14 mouse cellular contexts compared by ENCODE assay signal in the genomic region with DNA sequence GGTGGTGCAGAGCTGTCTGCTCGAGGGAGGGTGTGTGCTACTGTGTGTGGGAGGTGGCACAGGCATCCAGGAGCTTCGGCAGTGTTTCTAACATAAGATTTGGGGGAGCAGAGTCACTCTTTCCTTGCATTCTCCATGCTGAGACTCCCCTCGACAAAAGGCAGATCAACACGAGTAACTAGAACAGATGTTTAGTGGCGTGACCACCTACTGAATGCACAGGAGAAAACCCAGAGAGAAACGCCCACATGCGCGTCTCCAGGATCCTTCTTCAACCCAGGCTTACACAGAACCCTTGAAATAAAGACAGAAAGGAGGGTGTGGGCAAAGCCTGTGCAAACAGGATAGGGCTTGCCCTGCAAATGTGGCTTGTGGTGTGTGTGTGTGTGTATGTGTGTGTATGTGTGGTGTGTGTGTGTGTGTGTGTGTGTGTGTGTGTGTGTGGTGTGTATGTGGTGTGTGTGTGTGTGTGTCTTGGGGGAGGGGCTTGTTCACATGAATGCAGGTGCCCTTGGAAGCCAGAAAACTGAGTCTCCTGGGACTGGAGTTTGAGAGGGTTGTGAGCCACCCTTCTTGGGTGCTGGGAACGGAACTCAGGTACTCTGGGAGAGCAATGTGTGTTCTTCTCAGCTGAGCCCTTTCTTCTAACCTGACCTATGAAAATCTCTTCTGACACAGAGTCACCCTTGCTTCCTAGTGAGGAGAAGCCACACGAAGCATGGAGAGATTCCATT. TPM values are rescaled to one million over a fixed set of nuclear protein-coding genes. Genes with fewer than 3 reads are reported as not detected.
DNase-seq lines count a peak whose midpoint lies in the region; ATAC-seq lines count a peak whose summit lies in the region.
"Had no signal": no experiment of that assay in that cellular context is flagged by ENCODE, and none has a peak within 500 bp of the region (broad histone marks: within the 10 kb centered on the region; RNA-seq: fewer than 3 reads in every experiment).

No protein-coding gene starts in this region.

- WGBS in stomach, embryonic 16.5 days: 64% methylated on average over 10 of the region's 10 CpGs
- 74% methylated on average over 10 of the region's 10 CpGs for WGBS in forebrain, embryonic 16.5 days
- 61% methylated on average over 10 of the region's 10 CpGs for WGBS in midbrain, embryonic 16.5 days

- peaks cover 7% of the 10 kb centered on the region for H3K4me1 ChIP-seq in stomach, embryonic 16.5 days (ENCODE audit: control insufficient read depth, insufficient read depth, low read length)
- peaks cover 7% of the 10 kb centered on the region for H3K4me1 ChIP-seq in forebrain, embryonic 16.5 days (replicated peaks; ENCODE audit: control insufficient read depth, insufficient read depth, low read length)
- H3K4me1 ChIP-seq in midbrain, embryonic 16.5 days (ENCODE audit: control insufficient read depth, insufficient read depth, low read length): peaks cover 3% of the 10 kb centered on the region; the same call in 1 of the 2 replicates

- no peak overlapping the region for H3K9ac ChIP-seq in stomach, embryonic 16.5 days (ENCODE audit: low read length)
- no peak overlapping the region for H3K9ac ChIP-seq in forebrain, embryonic 16.5 days (replicated peaks; ENCODE audit: low read depth, low read length)
- H3K9ac ChIP-seq in midbrain, embryonic 16.5 days (ENCODE audit: low read depth, low read length): no peak overlapping the region
- H3K9ac ChIP-seq: neural tube, embryonic 13.5 days had no signal

- 0 out of 2 replicates have a peak overlapping the region, but pooled peaks have one; percentile 10 for H3K27ac ChIP-seq in stomach, embryonic 16.5 days (ENCODE audit: low read length)
- no peak overlapping the region for H3K27ac ChIP-seq in forebrain, embryonic 16.5 days (ENCODE audit: low read length)
- H3K27ac ChIP-seq in midbrain, embryonic 16.5 days (ENCODE audit: low read length): no peak overlapping the region

- ATAC-seq in stomach, embryonic 16.5 days (ENCODE audit: insufficient read depth, low FRiP score): 0 out of 2 replicates have a peak, but pooled peaks have one; percentile 23
- no peak for ATAC-seq in forebrain, embryonic 16.5 days
- ATAC-seq in midbrain, embryonic 16.5 days: no peak

- no peaks in the 10 kb centered on the region for H3K9me3 ChIP-seq in stomach, embryonic 16.5 days (replicated peaks; ENCODE audit: control insufficient read depth, low read length)
- H3K9me3 ChIP-seq in forebrain, embryonic 16.5 days (ENCODE audit: control insufficient read depth, low read length): no peaks in the 10 kb centered on the region
- H3K9me3 ChIP-seq in midbrain, embryonic 16.5 days (replicated peaks; ENCODE audit: control insufficient read depth, low read length, poor library complexity, severe bottlenecking): no peaks in the 10 kb centered on the region
- H3K9me3 ChIP-seq: forebrain, embryonic 10.5 days; neural tube, embryonic 13.5 days had no signal

- no peaks in the 10 kb centered on the region for H3K27me3 ChIP-seq in stomach, embryonic 16.5 days (ENCODE audit: control insufficient read depth, insufficient read depth, low read length)
- H3K27me3 ChIP-seq in forebrain, embryonic 16.5 days (replicated peaks; ENCODE audit: control insufficient read depth, insufficient read depth, low read length): no peaks in the 10 kb centered on the region
- no peaks in the 10 kb centered on the region for H3K27me3 ChIP-seq in midbrain, embryonic 16.5 days (ENCODE audit: control insufficient read depth, insufficient read depth, low read depth, low read length)
- H3K27me3 ChIP-seq: neural tube, embryonic 13.5 days had no signal

- no peaks in the 10 kb centered on the region for H3K36me3 ChIP-seq in stomach, embryonic 16.5 days (ENCODE audit: control insufficient read depth, insufficient read depth, low read length)
- H3K36me3 ChIP-seq in forebrain, embryonic 16.5 days (ENCODE audit: control insufficient read depth, insufficient read depth): no peaks in the 10 kb centered on the region
- no peaks in the 10 kb centered on the region for H3K36me3 ChIP-seq in midbrain, embryonic 16.5 days (ENCODE audit: control insufficient read depth, insufficient read depth, low read length)
- H3K36me3 ChIP-seq: forebrain, embryonic 10.5 days; neural tube, embryonic 13.5 days had no signal

- no peak overlapping the region for H3K4me2 ChIP-seq in stomach, embryonic 16.5 days (ENCODE audit: low read depth, low read length)
- no peak overlapping the region for H3K4me2 ChIP-seq in forebrain, embryonic 16.5 days (ENCODE audit: low read length)
- H3K4me2 ChIP-seq in midbrain, embryonic 16.5 days (ENCODE audit: low read length): no peak overlapping the region
- H3K4me2 ChIP-seq: liver, embryonic 11.5 days; neural tube, embryonic 13.5 days had no signal

- no peak overlapping the region for H3K4me3 ChIP-seq in stomach, embryonic 16.5 days (replicated peaks; ENCODE audit: low read length)
- H3K4me3 ChIP-seq in forebrain, embryonic 16.5 days (replicated peaks; ENCODE audit: low read length): no peak overlapping the region
- H3K4me3 ChIP-seq in midbrain, embryonic 16.5 days (ENCODE audit: low read depth, low read length): no peak overlapping the region
- H3K4me3 ChIP-seq: forebrain, embryonic 10.5 days; heart, adult 2 months; megakaryocyte, embryonic 14.5 days; neural tube, embryonic 13.5 days had no signal

- DNase-seq in layer of hippocampus, adult 9-11 months: peak; percentile 81
- DNase-seq in layer of hippocampus, adult 9-10 months (ENCODE audit: low spot score): no peak
- DNase-seq in T-cell, adult 2 months (ENCODE audit: low spot score): peak; percentile 72
- peak; percentile 66 to 72 for DNase-seq in left cerebral cortex, adult 18-20 months (ENCODE audit: low spot score in 2 of 2)
- no peak for DNase-seq in lung, adult 18-20 months
- DNase-seq: heart, adult 2 months had no signal

RNA-seq across cellular contexts. Expression of gene Trpm1, which starts 7.3 kb away (rescaled TPM):
- total RNA-seq in left cerebral cortex, adult 18-20 months (2021): under 1 TPM; 0.37 to 0.84 TPM
- polyA plus RNA-seq in stomach, embryonic 16.5 days (2015; fragmentation: Nextera tagmentation; extraction: Ambion mirVana): 0.12 and 0.22 TPM in 2 replicates
- polyA plus RNA-seq in forebrain, embryonic 16.5 days (2015; fragmentation: Nextera tagmentation; extraction: Ambion mirVana): 0.08 and 0.53 TPM in 2 replicates
- 0.15 and 0.20 TPM in 2 replicates for polyA plus RNA-seq in midbrain, embryonic 16.5 days (2015; fragmentation: Nextera tagmentation; extraction: Ambion mirVana)
- total RNA-seq: heart, adult 2 months; layer of hippocampus, adult 18-20 months had no signal
- polyA plus RNA-seq: neural tube, embryonic 13.5 days had no signal

Comparison
In these comparisons a context has a peak if more than half of its experiments do, and no peak if none do; other contexts are left out.
1. DNase-seq: peak in layer of hippocampus, adult 9-11 months (single experiment), T-cell, adult 2 months (single experiment) and left cerebral cortex, adult 18-20 months (2 of 2); none in layer of hippocampus, adult 9-10 months (single experiment) and lung, adult 18-20 months (0 of 2).